Mouse (Mus musculus) CH12.LX (cell line): Measurements from ENCODE around the gene C5ar1. TPM values are rescaled to one million over a fixed set of nuclear protein-coding genes. Genes with fewer than 3 reads are reported as not detected.
"Not testable (repeated sequence)": the region's sequence is repeated elsewhere in the genome, so short reads cannot be mapped to it uniquely, and the experiment has no call there.

Experiments
- DNase-seq: peaks from one replicate; pipeline ENCODE4 v3.0.0-alpha.2; 2013; ENCODE audit errors: extremely low read depth
- H3K27ac ChIP-seq: 2 replicates; pipeline ENCODE4 v1.5.1; 2012; ENCODE audit warnings: low read depth, mild to moderate bottlenecking, control low read depth, moderate library complexity; ENCODE audit not compliant: insufficient read depth
- H3K27me3 ChIP-seq: replicated peaks from 2 replicates; pipeline ENCODE3; 2012; ENCODE audit warnings: inconsistent platforms
- H3K36me3 ChIP-seq, 2 experiments: replicated peaks in 1 of 2; 2 replicates each; pipeline versions ENCODE3 to v1.6.1; 2012; ENCODE audit warnings: inconsistent platforms in 1 of 2, low read length in 1 of 2, mild to moderate bottlenecking in 1 of 2, mixed read lengths in 1 of 2, moderate library complexity in 1 of 2; ENCODE audit not compliant: control insufficient read depth in 1 of 2, insufficient read depth in 1 of 2
- H3K4me1 ChIP-seq, 2 experiments: 2 replicates each; pipeline ENCODE4 v1.6.1; 2012; ENCODE audit warnings: inconsistent platforms in 1 of 2, moderate library complexity in 1 of 2; ENCODE audit not compliant: insufficient read depth in 2 of 2, control insufficient read depth in 1 of 2
- H3K4me2 ChIP-seq: 2 replicates; pipeline ENCODE4 v1.6.1; 2012; ENCODE audit warnings: low read depth, mild to moderate bottlenecking, control low read depth; ENCODE audit not compliant: poor library complexity, insufficient read depth, severe bottlenecking
- H3K4me3 ChIP-seq, 3 experiments: fragments of 150-350 bp in 1 of 3; sonication (generic) in 1 of 3; replicated peaks in 1 of 3; 2 replicates each; pipeline versions ENCODE3 to v1.5.1; 2011 to 2012; ENCODE audit warnings: low read depth in 2 of 3, low read length in 2 of 3, mild to moderate bottlenecking in 2 of 3, moderate library complexity in 2 of 3, control low read depth in 1 of 3, improper control_type of control experiment in 1 of 3, inconsistent platforms in 1 of 3, mixed read lengths in 1 of 3; ENCODE audit not compliant: poor library complexity in 1 of 3
- H3K79me2 ChIP-seq: replicated peaks from 2 replicates; pipeline ENCODE4 v1.6.1; 2012; ENCODE audit warnings: mild to moderate bottlenecking, moderate library complexity; ENCODE audit not compliant: control insufficient read depth, poor library complexity, insufficient read depth, severe bottlenecking; ENCODE audit errors: extremely low read depth
- H3K9ac ChIP-seq: 2 replicates; pipeline ENCODE4 v1.6.1; 2012; ENCODE audit warnings: low read depth, mild to moderate bottlenecking, control low read depth, moderate library complexity; ENCODE audit not compliant: insufficient read depth
- H3K9me3 ChIP-seq: replicated peaks from 2 replicates; pipeline ENCODE3; 2012; ENCODE audit warnings: low read length, inconsistent platforms, mixed read lengths
- CHD1 ChIP-seq: IDR thresholded peaks from 2 replicates; pipeline ENCODE4 v1.6.1; 2012; ENCODE audit warnings: low read depth, low read length, improper control_type of control experiment, inconsistent platforms
- CHD2 ChIP-seq: IDR thresholded peaks from 2 replicates; pipeline ENCODE4 v1.6.1; 2011; ENCODE audit warnings: low read length, improper control_type of control experiment
- CTCF ChIP-seq, 2 experiments: IDR thresholded peaks in 1 of 2; conservative IDR thresholded peaks in 1 of 2; 2 replicates each; pipeline ENCODE4 v1.5.1; 2011 to 2012; ENCODE audit warnings: low read depth in 2 of 2, low read length in 2 of 2, improper control_type of control experiment in 1 of 2, inconsistent platforms in 1 of 2, mild to moderate bottlenecking in 1 of 2, moderate library complexity in 1 of 2
- E2F4 ChIP-seq: IDR thresholded peaks from 2 replicates; pipeline ENCODE4 v1.6.1; 2011; ENCODE audit warnings: low read depth, low read length, improper control_type of control experiment; ENCODE audit not compliant: insufficient replicate concordance
- ELF1 ChIP-seq: IDR thresholded peaks from 2 replicates; pipeline ENCODE4 v1.6.1; 2014; ENCODE audit warnings: low read depth, mild to moderate bottlenecking, inconsistent platforms, low read length, improper control_type of control experiment
- EP300 ChIP-seq: IDR thresholded peaks from 2 replicates; pipeline ENCODE4 v1.6.1; 2011; ENCODE audit warnings: low read length, improper control_type of control experiment
- ETS1 ChIP-seq: conservative IDR thresholded peaks from 2 replicates; pipeline ENCODE4 v1.6.1; 2012; ENCODE audit warnings: low read depth, mild to moderate bottlenecking, inconsistent platforms, low read length, improper control_type of control experiment, moderate library complexity
- GABPA ChIP-seq: IDR thresholded peaks from 2 replicates; pipeline ENCODE4 v1.6.1; 2012; ENCODE audit warnings: low read depth, low read length, improper control_type of control experiment, inconsistent platforms; ENCODE audit not compliant: insufficient replicate concordance
- IRF4 ChIP-seq: IDR thresholded peaks from 2 replicates; pipeline ENCODE4 v1.6.1; 2014; ENCODE audit warnings: low read depth, mild to moderate bottlenecking, inconsistent platforms, low read length, improper control_type of control experiment
- JUND ChIP-seq: conservative IDR thresholded peaks from 2 replicates; pipeline ENCODE4 v1.6.1; 2011; ENCODE audit warnings: low read depth, low read length, improper control_type of control experiment
- KAT2A ChIP-seq: IDR thresholded peaks from 2 replicates; pipeline ENCODE4 v1.6.1; 2012; ENCODE audit warnings: low read length, improper control_type of control experiment, inconsistent platforms; ENCODE audit not compliant: insufficient replicate concordance
- MAZ ChIP-seq: IDR thresholded peaks from 2 replicates; pipeline ENCODE4 v1.6.1; 2012; ENCODE audit warnings: low read depth, mild to moderate bottlenecking, inconsistent platforms, low read length, improper control_type of control experiment, moderate library complexity
- MXI1 ChIP-seq: IDR thresholded peaks from 2 replicates; pipeline ENCODE4 v1.6.1; 2011; ENCODE audit warnings: mild to moderate bottlenecking, low read depth, low read length, improper control_type of control experiment
- MYC ChIP-seq: IDR thresholded peaks from 2 replicates; pipeline ENCODE4 v1.6.1; 2011; ENCODE audit warnings: low read depth, mild to moderate bottlenecking, improper control_type of control experiment, low read length
- NRF1 ChIP-seq: IDR thresholded peaks from 2 replicates; pipeline ENCODE4 v1.6.1; 2014; ENCODE audit warnings: low read depth, mild to moderate bottlenecking, inconsistent platforms, low read length, improper control_type of control experiment, moderate library complexity
- PAX5 ChIP-seq: IDR thresholded peaks from 2 replicates; pipeline ENCODE4 v1.6.1; 2012; ENCODE audit warnings: low read length, inconsistent platforms, mixed read lengths
- POLR2A ChIP-seq: IDR thresholded peaks from 2 replicates; pipeline ENCODE4 v1.6.1; 2011; ENCODE audit warnings: low read depth, mild to moderate bottlenecking, improper control_type of control experiment, low read length
- RAD21 ChIP-seq: IDR thresholded peaks from 2 replicates; pipeline ENCODE4 v1.6.1; 2011; ENCODE audit warnings: low read depth, mild to moderate bottlenecking, low read length, improper control_type of control experiment, moderate library complexity
- RCOR1 ChIP-seq: conservative IDR thresholded peaks from 2 replicates; pipeline ENCODE4 v1.6.1; 2012; ENCODE audit warnings: low read depth, mild to moderate bottlenecking, inconsistent platforms, low read length, improper control_type of control experiment
- UBTF ChIP-seq: IDR thresholded peaks from 2 replicates; pipeline ENCODE4 v1.6.1; 2012; ENCODE audit warnings: low read depth, mild to moderate bottlenecking, inconsistent platforms, low read length, improper control_type of control experiment, moderate library complexity
- USF1 ChIP-seq: IDR thresholded peaks from 2 replicates; pipeline ENCODE4 v1.6.1; 2014; ENCODE audit warnings: low read depth, mild to moderate bottlenecking, inconsistent platforms, low read length, improper control_type of control experiment
- ZC3H11A ChIP-seq: IDR thresholded peaks from 2 replicates; pipeline ENCODE4 v1.6.1; 2012; ENCODE audit warnings: low read depth, mild to moderate bottlenecking, inconsistent platforms, low read length, improper control_type of control experiment
- ZKSCAN1 ChIP-seq: IDR thresholded peaks from 2 replicates; pipeline ENCODE4 v1.6.1; 2012; ENCODE audit warnings: low read depth, inconsistent platforms, low read length, improper control_type of control experiment, borderline replicate concordance
- ZMIZ1 ChIP-seq: IDR thresholded peaks from 2 replicates; pipeline ENCODE4 v1.6.1; 2012; ENCODE audit warnings: low read depth, mild to moderate bottlenecking, inconsistent platforms, low read length, improper control_type of control experiment
- dilution Hi-C: fragments of 300-500 bp; cut with MboI; formaldehyde crosslinking; loops from 2 replicates; pipeline ENCODE4 v1.14.3; 2020; ENCODE audit warnings: low sequenced_read_pairs; ENCODE audit not compliant: extremely low pct_unique_long_range_greater_than_20kb, extremely low pct_ligation_motif_present
- in situ Hi-C: fragments of 300-500 bp; cut with MboI; formaldehyde crosslinking; loops from 3 replicates; pipeline ENCODE4 v1.14.3; 2019; ENCODE audit warnings: low sequenced_read_pairs, low pct_ligation_motif_present, low pct_unique_long_range_greater_than_20kb, mixed read lengths
- polyA plus RNA-seq: library from polyadenylated mRNA; unstranded; fragments of >175 nt; gene quantifications from 2 replicates; pipeline ENCODE4 v1.2.1, GENCODE M21; 2012; ENCODE audit warnings: low read depth; ENCODE audit not compliant: insufficient read length
- total RNA-seq, 2 experiments: library from RNA; depleted of rRNA; stranded (reverse); fragments of 300-350 nt in 1 of 2; fragments of >200 nt in 1 of 2; gene quantifications; 2 replicates each; pipeline ENCODE4 v1.2.3; 2012 to 2014

C5ar1 gene
- total and polyA plus RNA-seq, 3 experiments: not detected

- dilution Hi-C loops, DNase-seq: not testable (repeated sequence)
These were observed 7.3 kb upstream of the C5ar1 start for GRCm38 (mm10) chr7:16266593-16266992.

GRCm38 (mm10) chr7:16265856-16266255, 6.5 kb upstream of the C5ar1 start:
- in situ Hi-C loops: loop anchor here (25.0 kb wide), 1 partner anchor 204 kb away; the partner anchor contains the start of gene Zfp541

More at GRCm38 (mm10) chr7:16266593-16266992, 7.3 kb upstream of the C5ar1 start:
- not testable (repeated sequence) for H3K27ac ChIP-seq, H3K9me3 ChIP-seq, H3K9ac ChIP-seq, H3K4me2 ChIP-seq, H3K79me2 ChIP-seq, H3K36me3 ChIP-seq, H3K4me3 ChIP-seq, H3K27me3 ChIP-seq
- peaks cover 6 to 12% of the 10 kb centered on the region in 2 experiments; a peak in 3 of 4 replicates for H3K4me1 ChIP-seq
- in situ Hi-C loops: loop anchor here (25.0 kb wide), 1 partner anchor 204 kb away; the partner anchor contains the start of gene Zfp541

GRCm38 (mm10) chr7:16263843-16264242, 4.5 kb upstream of the C5ar1 start:
- Histone ChIP-seq H3K9me3 (no peaks in the 10 kb centered on the region), H3K4me3 (no peak overlapping the region), H3K27me3 (no peaks in the 10 kb centered on the region), H3K4me1 (peaks cover 4 to 9% of the 10 kb centered on the region in 2 experiments; a peak in 3 of 4 replicates), H3K79me2 (no peaks in the 10 kb centered on the region), H3K9ac (no peak overlapping the region), H3K36me3 (no peaks in the 10 kb centered on the region), H3K27ac (no peak overlapping the region), H3K4me2 (no peak overlapping the region)
- dilution Hi-C loops (no loop called here), in situ Hi-C loops (loop anchor here (25.0 kb wide), 1 partner anchor 202 kb away; the partner anchor contains the start of gene Zfp541)
- DNase-seq: no peak
- TF ChIP-seq RCOR1: no peak
- TF ChIP-seq MXI1: no peak
- TF ChIP-seq JUND: no peak
- TF ChIP-seq USF1: no peak
- TF ChIP-seq ETS1: no peak
- no peak for TF ChIP-seq CHD2
- TF ChIP-seq MYC: no peak
- TF ChIP-seq GABPA: no peak
- TF ChIP-seq ZC3H11A: no peak
- no peak for TF ChIP-seq E2F4
- TF ChIP-seq IRF4: no peak
- no peak for TF ChIP-seq MAZ
- no peak for TF ChIP-seq EP300
- no peak for TF ChIP-seq CTCF (conservative IDR thresholded peaks at IDR 0.05 in 1 of 2, IDR thresholded peaks at IDR 0.05 in 1 of 2; ENCODE audit: low read depth in 2 of 2, low read length in 2 of 2)
- TF ChIP-seq RAD21: no peak

More at GRCm38 (mm10) chr7:16265856-16266255, 6.5 kb upstream of the C5ar1 start:
- Histone ChIP-seq H3K27me3 (no peaks in the 10 kb centered on the region), H3K4me3 (no peak overlapping the region), H3K4me1 (peaks cover 4 to 9% of the 10 kb centered on the region in 2 experiments; a peak in 3 of 4 replicates), H3K9me3 (no peaks in the 10 kb centered on the region), H3K9ac (no peak overlapping the region), H3K27ac (no peak overlapping the region), H3K79me2 (no peaks in the 10 kb centered on the region), H3K36me3 (peaks cover 0 to 2% of the 10 kb centered on the region in 2 experiments), H3K4me2 (no peak overlapping the region)
- TF ChIP-seq NRF1 (no peak), CHD1 (no peak), ELF1 (no peak), KAT2A (no peak), JUND (no peak), MYC (no peak), ZMIZ1 (no peak), UBTF (no peak), ZC3H11A (no peak), EP300 (no peak), PAX5 (no peak), ZKSCAN1 (no peak), POLR2A (no peak), CTCF (conservative IDR thresholded peaks at IDR 0.05 in 1 of 2, IDR thresholded peaks at IDR 0.05 in 1 of 2; ENCODE audit: low read depth in 2 of 2, low read length in 2 of 2) (no peak), ETS1 (no peak)
- dilution Hi-C loops: no loop called here
- DNase-seq: no peak
